Mouse (Mus musculus) hindbrain, embryonic 15.5 days (tissue): Measurements from ENCODE around the gene Slc39a5. TPM values are rescaled to one million over a fixed set of nuclear protein-coding genes. Genes with fewer than 3 reads are reported as not detected.

Source experiments
- ATAC-seq: fragments of 200-750 bp; cut with Nextera tagmentation; 2 replicates; pipeline ENCODE4 v1.8.0; 2017; ENCODE audit warnings: low read depth, moderate number of reproducible peaks, moderate TSS enrichment; ENCODE audit not compliant: low FRiP score
- H3K27ac ChIP-seq: fragments of 300-500 bp; sonication (generic); replicated peaks from 2 replicates; pipeline ENCODE4 v1.5.1; 2015; ENCODE audit warnings: mild to moderate bottlenecking, inconsistent platforms
- H3K27me3 ChIP-seq: fragments of 300-500 bp; sonication (generic); 2 replicates; pipeline ENCODE4 v1.6.1; 2015; ENCODE audit warnings: control low read depth, inconsistent platforms
- H3K36me3 ChIP-seq: fragments of 300-500 bp; sonication (generic); 2 replicates; pipeline ENCODE4 v1.6.1; 2015; ENCODE audit warnings: control low read depth, inconsistent platforms
- H3K4me1 ChIP-seq: fragments of 300-500 bp; sonication (generic); replicated peaks from 2 replicates; pipeline ENCODE4 v1.6.1; 2015; ENCODE audit warnings: control low read depth, inconsistent platforms
- H3K4me2 ChIP-seq: fragments of 300-500 bp; sonication (generic); 2 replicates; pipeline ENCODE4 v1.6.1; 2015; ENCODE audit warnings: moderate library complexity, mild to moderate bottlenecking, inconsistent platforms
- H3K4me3 ChIP-seq: fragments of 300-500 bp; sonication (generic); 2 replicates; pipeline ENCODE4 v1.5.1; 2015; ENCODE audit warnings: mild to moderate bottlenecking, inconsistent platforms
- H3K9ac ChIP-seq: fragments of 300-500 bp; sonication (generic); 2 replicates; pipeline ENCODE4 v1.6.1; 2015; ENCODE audit warnings: inconsistent platforms
- H3K9me3 ChIP-seq: fragments of 300-500 bp; sonication (generic); 2 replicates; pipeline ENCODE4 v1.6.1; 2016; ENCODE audit warnings: control low read depth, inconsistent platforms
- WGBS: fragments of 180-500 bp; shearing (Covaris S2); methylation state at CpG from one replicate; pipeline ENCODE4 v1.1.7; 2015; 5-methylcytosine and 5-hydroxymethylcytosine counted together
- polyA plus RNA-seq: library from polyadenylated mRNA; unstranded; fragments of >200 nt; fragmentation: Nextera tagmentation; extraction: Ambion mirVana; gene quantifications from 2 replicates; pipeline ENCODE4 v1.2.1, GENCODE M21; 2015

Slc39a5 gene
- polyA plus RNA-seq, 1 experiment from 2014 or later: 0.83 TPM

GRCm38 (mm10) chr10:128429454-128429853, 28.4 kb upstream of the Slc39a5 start:
- no peaks in the 10 kb centered on the region for H3K9me3 ChIP-seq
- H3K27ac ChIP-seq: no peak overlapping the region
- no peaks in the 10 kb centered on the region for H3K27me3 ChIP-seq
- H3K4me1 ChIP-seq: no peaks in the 10 kb centered on the region
- peaks cover 39% of the 10 kb centered on the region for H3K36me3 ChIP-seq
- no peak overlapping the region for H3K4me2 ChIP-seq
- no peak overlapping the region for H3K4me3 ChIP-seq
- H3K9ac ChIP-seq: no peak overlapping the region
- 83% methylated on average over 4 of the region's 4 CpGs for WGBS
- ATAC-seq: no peak

DNA sequence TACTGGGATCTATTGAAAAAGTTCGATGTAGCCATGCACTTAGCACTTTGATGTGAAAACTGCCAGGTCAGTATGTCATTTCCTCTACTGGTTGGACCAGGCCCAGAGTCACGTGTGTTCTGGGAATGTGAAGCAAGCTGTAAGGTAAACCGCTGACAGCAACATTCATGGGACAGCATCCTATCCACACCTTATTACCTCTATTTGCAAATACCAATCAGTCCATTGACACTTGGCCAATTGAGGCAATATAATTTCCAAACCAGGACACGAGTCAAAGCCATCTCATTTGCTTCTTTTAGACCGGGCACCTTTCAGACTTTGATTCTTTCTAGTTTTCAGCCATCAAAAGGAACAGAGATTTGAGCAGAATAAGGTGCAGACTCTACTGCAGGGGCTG, 28.0 kb upstream of the Slc39a5 start:
- ATAC-seq: no peak
- Histone ChIP-seq H3K27ac (no peak overlapping the region), H3K9ac (no peak overlapping the region), H3K4me1 (no peaks in the 10 kb centered on the region), H3K36me3 (peaks cover 39% of the 10 kb centered on the region), H3K4me3 (no peak overlapping the region), H3K27me3 (no peaks in the 10 kb centered on the region), H3K9me3 (no peaks in the 10 kb centered on the region), H3K4me2 (no peak overlapping the region)
- 90% methylated on average over 5 of the region's 5 CpGs for WGBS

DNA sequence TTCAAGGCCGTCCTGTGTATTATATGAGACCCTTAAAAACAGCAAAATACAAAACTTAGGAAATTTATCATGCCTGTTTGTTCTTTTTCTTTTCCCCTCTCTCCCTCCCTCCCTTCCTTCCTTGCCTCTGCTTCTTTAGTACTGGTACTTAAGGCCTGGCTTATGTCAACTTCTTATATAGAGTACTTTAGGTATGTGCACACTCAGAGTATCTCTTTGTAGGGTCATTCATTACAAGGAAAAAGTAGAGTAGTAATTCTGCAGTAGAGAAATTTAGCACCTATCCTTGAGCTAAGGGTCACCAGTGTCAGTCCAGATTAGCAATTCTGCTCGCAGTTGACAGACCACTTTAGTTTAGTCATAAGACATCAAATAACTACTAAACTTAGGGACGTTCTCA, 24.2 kb upstream of the Slc39a5 start:
- WGBS: 95% methylated on average over 3 of the region's 3 CpGs
- Histone ChIP-seq H3K9ac (no peak overlapping the region), H3K4me3 (no peak overlapping the region), H3K4me1 (no peaks in the 10 kb centered on the region), H3K36me3 (peaks cover 54% of the 10 kb centered on the region), H3K4me2 (no peak overlapping the region), H3K27ac (no peak overlapping the region), H3K9me3 (no peaks in the 10 kb centered on the region), H3K27me3 (no peaks in the 10 kb centered on the region)
- ATAC-seq: no peak

- no peak for ATAC-seq
- H3K4me1 ChIP-seq: no peaks in the 10 kb centered on the region
- H3K4me2 ChIP-seq: no peak overlapping the region
- no peak overlapping the region for H3K9ac ChIP-seq
- no peaks in the 10 kb centered on the region for H3K9me3 ChIP-seq
- H3K36me3 ChIP-seq: peaks cover 54% of the 10 kb centered on the region
- H3K27ac ChIP-seq: no peak overlapping the region
- no peaks in the 10 kb centered on the region for H3K27me3 ChIP-seq
- WGBS: 70% methylated on average over 7 of the region's 7 CpGs
- no peak overlapping the region for H3K4me3 ChIP-seq
These were observed 23.6 kb upstream of the Slc39a5 start for GRCm38 (mm10) chr10:128424604-128425003.

DNA sequence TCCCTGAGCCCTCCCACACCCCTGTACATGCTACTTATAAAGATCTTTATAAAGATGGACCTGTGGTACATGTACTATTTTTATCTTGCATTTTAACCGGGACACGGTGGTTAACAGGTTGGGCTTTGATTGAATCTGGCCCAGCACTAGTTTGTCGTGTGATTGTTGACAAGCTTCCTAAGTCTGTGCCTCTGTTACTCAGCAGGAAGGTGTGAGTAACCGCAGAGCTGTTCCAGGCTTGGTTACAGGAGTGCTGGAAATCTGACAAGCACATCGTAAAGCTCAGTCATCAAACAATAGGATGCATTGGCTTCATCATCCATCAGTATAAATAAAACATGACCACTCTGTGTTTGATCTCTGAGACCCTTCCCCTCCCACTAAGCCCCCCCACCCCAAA, 21.4 kb upstream of the Slc39a5 start:
- WGBS: 85% methylated on average over 5 of the region's 5 CpGs
- ATAC-seq: no peak
- Histone ChIP-seq H3K36me3 (peaks cover 59% of the 10 kb centered on the region), H3K9ac (no peak overlapping the region), H3K27ac (no peak overlapping the region), H3K27me3 (no peaks in the 10 kb centered on the region), H3K4me2 (no peak overlapping the region), H3K4me3 (no peak overlapping the region), H3K4me1 (no peaks in the 10 kb centered on the region), H3K9me3 (no peaks in the 10 kb centered on the region)

DNA sequence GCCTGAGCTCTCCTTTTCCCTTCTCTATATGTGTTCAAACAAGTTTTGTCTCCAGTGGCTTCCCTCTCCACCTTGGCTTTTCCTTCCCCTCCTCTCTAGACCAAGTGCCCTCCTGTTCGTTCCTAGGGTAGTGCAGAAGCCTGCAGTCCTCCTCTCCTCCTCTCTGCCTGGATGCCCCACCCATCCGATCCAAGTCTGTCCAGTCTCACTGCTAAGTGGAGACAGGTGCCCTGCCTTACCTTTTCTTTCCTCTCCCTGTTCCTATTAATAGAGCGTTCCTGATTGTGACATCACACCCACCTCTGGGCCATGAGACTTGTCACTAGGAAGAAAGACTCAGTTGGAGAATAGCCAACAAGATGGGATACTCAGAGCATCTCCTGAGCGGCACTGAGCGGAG, 13.8 kb upstream of the Slc39a5 start:
- 95% methylated on average over 5 of the region's 5 CpGs for WGBS
- peaks cover 43% of the 10 kb centered on the region for H3K36me3 ChIP-seq

DNA sequence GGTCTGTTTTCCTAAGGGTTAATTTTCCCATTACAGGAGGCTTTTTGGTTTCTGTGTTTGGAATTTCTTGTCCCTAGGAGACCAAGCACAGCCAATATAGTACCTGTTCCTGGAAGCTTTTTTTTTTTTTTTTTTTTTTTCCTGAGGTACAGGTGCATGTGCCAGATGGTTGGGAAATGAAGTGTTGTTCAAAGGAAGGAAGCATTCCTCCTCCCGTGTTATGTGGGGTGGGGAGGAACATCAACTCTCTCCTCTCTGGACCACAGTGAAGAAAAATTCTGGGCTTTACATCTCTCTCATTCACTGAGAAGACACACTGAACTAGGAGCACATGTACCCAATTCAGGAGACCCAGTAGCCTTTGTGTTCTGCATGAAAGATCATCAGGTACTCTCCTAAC, 12.0 kb upstream of the Slc39a5 start:
- Histone ChIP-seq H3K4me3 (peak overlapping the region; percentile 92), H3K36me3 (peaks cover 30% of the 10 kb centered on the region), H3K4me1 (peaks cover 46% of the 10 kb centered on the region)

More for the DNA sequence above, 13.8 kb upstream of the Slc39a5 start:
- Histone ChIP-seq H3K4me3 (no peak overlapping the region), H3K27ac (no peak overlapping the region), H3K4me2 (no peak overlapping the region), H3K9ac (no peak overlapping the region), H3K9me3 (no peaks in the 10 kb centered on the region), H3K27me3 (no peaks in the 10 kb centered on the region), H3K4me1 (peaks cover 38% of the 10 kb centered on the region)
- no peak for ATAC-seq

GRCm38 (mm10) chr10:128412558-128412957, 11.5 kb upstream of the Slc39a5 start:
- H3K9me3 ChIP-seq: no peaks in the 10 kb centered on the region
- peak overlapping the region; percentile 95 for H3K4me2 ChIP-seq
- H3K9ac ChIP-seq: peak overlapping the region; percentile 89
- peak overlapping the region; percentile 92 for H3K4me3 ChIP-seq
- peaks cover 51% of the 10 kb centered on the region for H3K4me1 ChIP-seq
- H3K27me3 ChIP-seq: no peaks in the 10 kb centered on the region
- WGBS: 46% methylated on average over 1 of the region's 1 CpGs
- peak overlapping the region; percentile 93 for H3K27ac ChIP-seq
- H3K36me3 ChIP-seq: peaks cover 29% of the 10 kb centered on the region
- no peak for ATAC-seq

More for the DNA sequence above, 12.0 kb upstream of the Slc39a5 start:
- Histone ChIP-seq H3K9ac (peak overlapping the region; percentile 89; the same call in 1 of the 2 replicates), H3K4me2 (peak overlapping the region; percentile 95), H3K27ac (no peak overlapping the region), H3K27me3 (no peaks in the 10 kb centered on the region), H3K9me3 (no peaks in the 10 kb centered on the region)
- no peak for ATAC-seq
- WGBS: 67% methylated on average over 1 of the region's 1 CpGs

GRCm38 (mm10) chr10:128412055-128412381, 11.0 kb upstream of the Slc39a5 start:
- no peaks in the 10 kb centered on the region for H3K9me3 ChIP-seq
- peak overlapping the region; percentile 89 for H3K9ac ChIP-seq
- peak overlapping the region; percentile 95 for H3K4me2 ChIP-seq
- 1% methylated on average over 14 of the region's 14 CpGs for WGBS
- H3K36me3 ChIP-seq: peaks cover 24% of the 10 kb centered on the region
- ATAC-seq: no peak
- peak overlapping the region; percentile 92 for H3K4me3 ChIP-seq
- H3K27me3 ChIP-seq: no peaks in the 10 kb centered on the region
- H3K4me1 ChIP-seq: peaks cover 51% of the 10 kb centered on the region
- peak overlapping the region; percentile 93 for H3K27ac ChIP-seq

DNA sequence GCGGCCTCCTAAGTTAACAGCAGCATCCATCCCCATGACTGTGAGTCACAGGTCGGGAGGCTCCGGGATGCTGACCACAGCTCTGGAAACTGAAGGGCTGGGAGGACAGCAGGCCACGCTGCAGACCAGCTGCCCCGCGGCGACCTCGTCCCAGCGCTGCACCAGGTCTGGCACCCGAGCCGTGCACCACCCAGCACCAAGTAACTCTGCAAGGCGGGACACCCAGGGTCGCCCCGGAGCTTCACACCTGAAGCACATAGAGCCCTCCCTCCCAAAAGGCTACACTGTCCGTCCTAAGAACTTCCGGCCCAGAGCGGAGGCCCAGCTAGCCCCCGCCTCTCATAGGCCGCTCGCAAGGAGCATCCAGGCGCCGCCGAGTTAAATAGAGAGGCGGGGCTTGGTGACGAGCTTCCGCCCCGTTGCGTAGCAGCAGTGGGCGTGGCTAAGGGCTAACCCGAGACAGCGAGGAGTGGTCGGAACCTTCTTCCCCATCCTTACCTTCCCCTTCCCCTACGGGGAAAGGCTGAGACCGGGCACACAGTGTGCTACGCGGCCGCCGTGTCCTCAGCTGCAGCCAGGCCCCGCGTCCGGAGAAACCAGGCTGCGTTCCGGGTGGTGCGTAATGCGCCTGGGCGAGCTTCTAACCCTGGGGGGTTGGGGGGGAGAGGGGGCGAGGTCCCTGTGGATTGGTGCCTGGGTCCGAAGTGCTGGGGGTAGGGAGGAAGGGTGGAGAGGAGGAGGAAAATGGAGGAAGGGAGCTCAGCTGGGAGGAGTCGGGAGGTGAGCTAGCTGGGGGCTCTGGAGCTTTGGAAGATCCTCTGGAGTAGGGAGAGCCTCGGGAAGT, 10.4 kb upstream of the Slc39a5 start, which contains the start of the genes Nabp2 and Rnf41:
TSS of gene Nabp2 (minus strand) at position 282 of the 844 bp plus-strand sequence.
TSS of gene Rnf41 (plus strand) at position 447 of the 844 bp plus-strand sequence.
- H3K4me3 ChIP-seq: peak within 1 kb of the TSS; percentile 92
- peak; percentile 89 for ATAC-seq
- H3K9me3 ChIP-seq: no peaks in the 10 kb centered on the region
- peak within 1 kb of the TSS; percentile 89 for H3K9ac ChIP-seq
- H3K27ac ChIP-seq: peak within 1 kb of the TSS; percentile 93
- WGBS: 0% methylated on average over 50 of the region's 50 CpGs
- H3K4me2 ChIP-seq: peak within 1 kb of the TSS; percentile 95
- no peaks in the 10 kb centered on the region for H3K27me3 ChIP-seq
- H3K4me1 ChIP-seq: peaks cover 51% of the 10 kb centered on the region
- H3K36me3 ChIP-seq: peaks cover 20% of the 10 kb centered on the region

GRCm38 (mm10) chr10:128410560-128410845, 9.5 kb upstream of the Slc39a5 start:
- Histone ChIP-seq H3K9ac (no peak overlapping the region; the same call in 1 of the 2 replicates), H3K4me1 (peaks cover 51% of the 10 kb centered on the region)

GRCm38 (mm10) chr10:128409692-128410559, 8.9 kb upstream of the Slc39a5 start:
- H3K4me2 ChIP-seq: peak overlapping the region; percentile 95
- H3K27me3 ChIP-seq: no peaks in the 10 kb centered on the region
- H3K4me1 ChIP-seq: peaks cover 50% of the 10 kb centered on the region
- peak; percentile 91 for ATAC-seq
- H3K27ac ChIP-seq: peak overlapping the region; percentile 92
- H3K4me3 ChIP-seq: peak overlapping the region; percentile 92
- no peaks in the 10 kb centered on the region for H3K9me3 ChIP-seq
- H3K9ac ChIP-seq: peak overlapping the region; percentile 73
- 7% methylated on average over 36 of the region's 36 CpGs for WGBS
- H3K36me3 ChIP-seq: peaks cover 14% of the 10 kb centered on the region

More at GRCm38 (mm10) chr10:128410560-128410845, 9.5 kb upstream of the Slc39a5 start:
- WGBS: 21% methylated on average over 4 of the region's 4 CpGs
- peak overlapping the region; percentile 92 for H3K4me3 ChIP-seq
- peak overlapping the region; percentile 95 for H3K4me2 ChIP-seq
- no peak for ATAC-seq
- H3K27me3 ChIP-seq: no peaks in the 10 kb centered on the region
- H3K36me3 ChIP-seq: peaks cover 18% of the 10 kb centered on the region
- H3K9me3 ChIP-seq: no peaks in the 10 kb centered on the region
- H3K27ac ChIP-seq: peak overlapping the region; percentile 93
